Mouse (Mus musculus): ENCODE results near the gene A930033H14Rik. TPM values are rescaled to one million over a fixed set of nuclear protein-coding genes. Genes with fewer than 3 reads are reported as not detected.
A peak's percentile ranks its signal among the peaks of the same experiment; 100 is the strongest.

The A930033H14Rik gene
- total RNA-seq, 2 experiments from 2014 or later: 2.0 to 2.1 TPM

- no peak for DNase-seq (ENCODE audit: low spot score in 2 of 2)
Measured at GRCm38 (mm10) chr10:69204677-69205400, 8.1 kb downstream of the A930033H14Rik start.

- DNase-seq (ENCODE audit: low spot score in 2 of 2): no peak
Measured at GRCm38 (mm10) chr10:69193721-69194120, 19.2 kb downstream of the A930033H14Rik start.

- no peak for DNase-seq (ENCODE audit: low spot score in 2 of 2)
Measured at GRCm38 (mm10) chr10:69192266-69192665, 20.6 kb downstream of the A930033H14Rik start.

- no peak for DNase-seq (ENCODE audit: low spot score in 2 of 2)
Measured at GRCm38 (mm10) chr10:69190434-69191160, 22.3 kb downstream of the A930033H14Rik start.

GRCm38 (mm10) chr10:69187773-69188443 lies 25.0 kb downstream of the A930033H14Rik start:
- no peak for DNase-seq (ENCODE audit: low spot score in 2 of 2)

GRCm38 (mm10) chr10:69185894-69186893 lies 26.7 kb downstream of the A930033H14Rik start:
- DNase-seq (ENCODE audit: low spot score in 2 of 2): peak; percentile 64 to 68

GRCm38 (mm10) chr10:69185431-69185830 lies 27.5 kb downstream of the A930033H14Rik start:
- DNase-seq (ENCODE audit: low spot score in 2 of 2): no peak

GRCm38 (mm10) chr10:69184903-69185302 lies 28.0 kb downstream of the A930033H14Rik start:
- DNase-seq (ENCODE audit: low spot score in 2 of 2): no peak

- DNase-seq (ENCODE audit: low spot score in 2 of 2): no peak
Measured at GRCm38 (mm10) chr10:69180997-69181396, 31.9 kb downstream of the A930033H14Rik start.

- DNase-seq (ENCODE audit: low spot score in 2 of 2): no peak
Measured at GRCm38 (mm10) chr10:69179341-69179740, 33.6 kb downstream of the A930033H14Rik start.

GRCm38 (mm10) chr10:69176116-69176515 lies 36.8 kb downstream of the A930033H14Rik start:
- DNase-seq (ENCODE audit: low spot score in 2 of 2): no peak

GRCm38 (mm10) chr10:69172412-69172811 lies 40.5 kb downstream of the A930033H14Rik start:
- no peak for DNase-seq (ENCODE audit: low spot score in 2 of 2)

GRCm38 (mm10) chr10:69166514-69166913 lies 46.4 kb downstream of the A930033H14Rik start:
- DNase-seq (ENCODE audit: low spot score in 2 of 2): no peak

GRCm38 (mm10) chr10:69165847-69166246 lies 47.1 kb downstream of the A930033H14Rik start:
- DNase-seq (ENCODE audit: low spot score in 2 of 2): no peak

GRCm38 (mm10) chr10:69165125-69165524 lies 47.8 kb downstream of the A930033H14Rik start:
- DNase-seq (ENCODE audit: low spot score in 2 of 2): no peak

- DNase-seq (ENCODE audit: low spot score in 2 of 2): no peak
Measured at GRCm38 (mm10) chr10:69163216-69163615, 49.7 kb downstream of the A930033H14Rik start.

- DNase-seq (ENCODE audit: low spot score in 2 of 2): no peak
Measured at GRCm38 (mm10) chr10:69162577-69162976, 50.3 kb downstream of the A930033H14Rik start.

- DNase-seq (ENCODE audit: low spot score in 2 of 2): no peak
Measured at GRCm38 (mm10) chr10:69161503-69161902, 51.4 kb downstream of the A930033H14Rik start.

- DNase-seq (ENCODE audit: low spot score in 2 of 2): no peak
Measured at GRCm38 (mm10) chr10:69160877-69161276, 52.0 kb downstream of the A930033H14Rik start.

All from adrenal gland, adult 18-20 months (tissue).